Mouse (Mus musculus) liver, adult 2 months (tissue): Measurements from ENCODE around the gene Nob1.

Experiments
- CTCF ChIP-seq: fragments of 200-500 bp; IDR thresholded peaks from 2 replicates; pipeline ENCODE4 v1.5.1; 2011; ENCODE audit warnings: low read depth, low read length, control low read depth
- POLR2A ChIP-seq: fragments of 200-500 bp; IDR thresholded peaks from 2 replicates; pipeline ENCODE4 v1.6.1; 2011; ENCODE audit warnings: low read length, control low read depth; ENCODE audit not compliant: insufficient read depth; ENCODE audit errors: extremely low read depth

DNA sequence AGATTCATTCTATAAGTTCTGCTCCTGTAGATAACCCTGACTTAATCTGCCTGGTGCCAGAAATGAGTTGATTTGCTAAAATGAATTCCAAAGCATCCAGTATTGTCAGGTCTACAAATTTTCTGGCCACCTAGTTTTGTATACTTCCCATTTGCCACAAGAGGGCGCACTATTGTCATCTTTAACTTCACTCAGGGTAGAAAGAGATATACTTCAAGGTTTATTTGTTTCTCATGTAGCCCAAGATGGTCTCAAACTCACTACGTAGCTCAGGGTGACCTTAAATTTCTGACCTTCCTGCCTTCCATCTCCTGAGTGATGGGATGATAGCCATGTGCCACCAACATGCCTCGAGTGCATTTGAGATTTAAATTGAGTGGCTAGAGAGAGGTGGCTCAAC is 38.2 kb downstream of the Nob1 start:
- TF ChIP-seq POLR2A = no peak
- TF ChIP-seq CTCF = peak; percentile 43
